Mouse (Mus musculus) neural tube, embryonic 14.5 days (tissue): ENCODE results near the gene Ogfod2. TPM values are rescaled to one million over a fixed set of nuclear protein-coding genes. Genes with fewer than 3 reads are reported as not detected.
A peak's percentile ranks its signal among the peaks of the same experiment; 100 is the strongest.

Experiments
- ATAC-seq: fragments of 200-750 bp; cut with Nextera tagmentation; 2 replicates; pipeline ENCODE4 v1.8.0; 2017; ENCODE audit warnings: low read depth, mild to moderate bottlenecking, moderate TSS enrichment, moderate library complexity
- H3K27ac ChIP-seq: fragments of 300-500 bp; sonication (generic); 2 replicates; pipeline ENCODE4 v1.5.1; 2014; ENCODE audit warnings: low read depth, mild to moderate bottlenecking, control low read depth, low read length, moderate library complexity, mixed read lengths
- H3K27me3 ChIP-seq: fragments of 300-500 bp; sonication (generic); 2 replicates; pipeline ENCODE4 v1.6.1; 2014; ENCODE audit warnings: low read length; ENCODE audit not compliant: control insufficient read depth, insufficient read depth
- H3K36me3 ChIP-seq: fragments of 300-500 bp; sonication (generic); 2 replicates; pipeline ENCODE4 v1.6.1; 2014; ENCODE audit warnings: low read length, mixed read lengths; ENCODE audit not compliant: control insufficient read depth, insufficient read depth
- H3K4me1 ChIP-seq: fragments of 300-500 bp; sonication (generic); 2 replicates; pipeline ENCODE4 v1.6.1; 2014; ENCODE audit warnings: low read length; ENCODE audit not compliant: control insufficient read depth, insufficient read depth
- H3K4me2 ChIP-seq: fragments of 300-500 bp; sonication (generic); 2 replicates; pipeline ENCODE4 v1.6.1; 2014; ENCODE audit warnings: mild to moderate bottlenecking, low read depth, low read length, control low read depth
- H3K4me3 ChIP-seq: fragments of 300-500 bp; sonication (generic); 2 replicates; pipeline ENCODE4 v1.5.1; 2014; ENCODE audit warnings: low read depth, low read length, control low read depth, mixed read lengths
- H3K9ac ChIP-seq: fragments of 300-500 bp; sonication (generic); replicated peaks from 2 replicates; pipeline ENCODE4 v1.6.1; 2014; ENCODE audit warnings: low read depth, mild to moderate bottlenecking, control low read depth, low read length, mixed read lengths
- H3K9me3 ChIP-seq: fragments of 300-500 bp; sonication (generic); 2 replicates; pipeline ENCODE4 v1.6.1; 2016; ENCODE audit warnings: low read length; ENCODE audit not compliant: control insufficient read depth
- WGBS: fragments of 180-500 bp; shearing (Covaris S2); extraction: QIAGEN DNeasy Blood & Tissue Kit; methylation state at CpG from one replicate; pipeline ENCODE4 v1.1.7; 2014; 5-methylcytosine and 5-hydroxymethylcytosine counted together
- polyA plus RNA-seq: library from polyadenylated mRNA; unstranded; fragments of >200 nt; fragmentation: Nextera tagmentation; extraction: Ambion mirVana; gene quantifications from 2 replicates; pipeline ENCODE4 v1.2.1, GENCODE M21; 2014

The Ogfod2 gene
- polyA plus RNA-seq: 25.0 and 29.1 TPM in 2 replicates

DNA sequence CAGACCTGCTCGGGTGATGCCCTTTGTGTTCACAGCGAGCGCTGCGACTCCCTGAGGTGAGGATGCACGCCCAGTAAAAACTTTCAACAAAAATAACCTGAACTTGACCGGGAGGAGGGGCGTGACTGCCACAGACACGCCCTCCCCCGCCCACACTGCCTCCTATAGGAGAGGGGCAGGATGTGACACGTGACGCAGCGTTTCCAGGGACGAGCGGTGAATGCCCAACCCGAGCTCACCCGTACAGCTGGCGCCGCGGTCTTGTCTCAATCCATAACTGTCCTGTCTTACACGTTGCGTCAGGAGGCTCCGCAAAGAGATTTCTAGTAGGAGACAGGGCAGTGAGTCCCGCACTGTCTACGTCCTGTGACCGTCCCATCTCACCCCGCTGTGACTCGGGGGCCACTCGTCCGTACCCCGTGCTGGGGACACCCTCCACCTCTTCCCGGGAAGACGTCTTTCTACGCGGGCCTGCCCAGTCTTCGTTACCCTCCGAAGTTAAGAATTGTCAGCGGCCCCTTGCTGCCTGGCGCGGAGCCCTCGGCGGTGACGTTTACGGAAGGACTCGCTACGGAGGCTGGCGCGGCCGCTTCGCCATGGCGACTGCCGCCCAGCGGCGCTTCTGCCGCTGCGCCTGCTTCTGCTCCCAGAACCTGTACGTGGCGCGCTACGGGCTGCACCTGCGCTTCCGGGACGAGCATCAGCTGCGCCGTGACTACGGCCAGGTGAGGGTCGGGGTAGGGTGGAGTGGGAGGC, at the start of gene Ogfod2:
Gene Ogfod2 (plus strand): TSS at position 556 of the 756 bp plus-strand sequence.
- H3K4me3 ChIP-seq: peak within 1 kb of the TSS; percentile 86
- H3K36me3 ChIP-seq: no peaks in the 10 kb centered on the region
- H3K9me3 ChIP-seq: no peaks in the 10 kb centered on the region
- no peaks in the 10 kb centered on the region for H3K27me3 ChIP-seq
- ATAC-seq: peak; percentile 96
- peak within 1 kb of the TSS; percentile 94 for H3K27ac ChIP-seq
- WGBS: under 1% methylated on average over 66 of the region's 66 CpGs
- peak within 1 kb of the TSS; percentile 74 for H3K9ac ChIP-seq
- H3K4me2 ChIP-seq: peak within 1 kb of the TSS; percentile 92
- H3K4me1 ChIP-seq: peaks cover 23% of the 10 kb centered on the region

DNA sequence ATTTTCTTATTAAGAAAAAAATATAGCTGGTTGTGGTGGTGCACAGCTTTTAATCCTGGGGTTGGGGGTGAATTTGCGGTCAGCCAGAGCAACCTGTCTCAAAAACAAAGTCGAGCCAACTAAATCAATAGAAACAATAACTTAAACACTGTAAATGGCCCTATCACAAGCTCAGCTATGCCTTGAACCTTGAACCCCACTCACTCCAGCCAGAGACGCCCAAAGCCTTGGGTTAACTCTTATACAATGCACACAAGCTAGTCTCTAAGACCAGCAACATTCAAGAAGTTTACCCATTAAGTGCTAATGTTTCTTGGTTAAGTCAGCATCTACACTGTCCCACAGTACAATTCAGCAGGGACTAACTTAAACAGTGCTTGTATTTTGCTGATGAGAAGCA, 42.4 kb upstream of the Ogfod2 start:
- H3K4me2 ChIP-seq: no peak overlapping the region
- H3K36me3 ChIP-seq: no peaks in the 10 kb centered on the region
- H3K9me3 ChIP-seq: no peaks in the 10 kb centered on the region
- no peak overlapping the region for H3K9ac ChIP-seq
- no peak overlapping the region for H3K4me3 ChIP-seq
- H3K27ac ChIP-seq: no peak overlapping the region
- WGBS: 86% methylated on average over 3 of the region's 3 CpGs
- no peaks in the 10 kb centered on the region for H3K4me1 ChIP-seq
- H3K27me3 ChIP-seq: no peaks in the 10 kb centered on the region
- no peak for ATAC-seq

DNA sequence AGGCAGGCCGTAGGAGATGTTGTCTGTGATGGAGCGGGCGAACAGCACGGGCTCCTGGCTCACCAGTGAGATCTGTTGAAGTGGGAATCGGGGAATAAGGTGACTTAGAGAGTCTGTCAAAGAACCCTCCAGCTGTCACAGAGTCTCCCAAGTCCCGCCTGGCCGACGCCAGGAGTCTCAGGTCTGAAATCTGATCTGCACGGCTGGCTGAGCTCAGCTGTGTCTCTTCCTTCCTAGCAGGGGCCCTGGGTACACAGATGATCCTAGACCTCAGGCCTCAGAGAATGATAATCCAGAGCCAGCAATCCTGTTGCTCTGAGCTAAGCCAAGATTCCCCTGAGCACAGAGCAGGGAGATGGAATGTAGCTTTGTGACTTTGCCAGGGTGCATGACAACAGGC, 38.4 kb upstream of the Ogfod2 start:
- ATAC-seq: no peak
- Histone ChIP-seq H3K27ac (no peak overlapping the region), H3K4me2 (no peak overlapping the region), H3K36me3 (no peaks in the 10 kb centered on the region), H3K4me3 (no peak overlapping the region), H3K9me3 (no peaks in the 10 kb centered on the region), H3K4me1 (0 out of 2 replicates have a peak, but pooled peaks cover 5% of the 10 kb centered on the region), H3K9ac (no peak overlapping the region), H3K27me3 (no peaks in the 10 kb centered on the region)
- 54% methylated on average over 9 of the region's 9 CpGs for WGBS

DNA sequence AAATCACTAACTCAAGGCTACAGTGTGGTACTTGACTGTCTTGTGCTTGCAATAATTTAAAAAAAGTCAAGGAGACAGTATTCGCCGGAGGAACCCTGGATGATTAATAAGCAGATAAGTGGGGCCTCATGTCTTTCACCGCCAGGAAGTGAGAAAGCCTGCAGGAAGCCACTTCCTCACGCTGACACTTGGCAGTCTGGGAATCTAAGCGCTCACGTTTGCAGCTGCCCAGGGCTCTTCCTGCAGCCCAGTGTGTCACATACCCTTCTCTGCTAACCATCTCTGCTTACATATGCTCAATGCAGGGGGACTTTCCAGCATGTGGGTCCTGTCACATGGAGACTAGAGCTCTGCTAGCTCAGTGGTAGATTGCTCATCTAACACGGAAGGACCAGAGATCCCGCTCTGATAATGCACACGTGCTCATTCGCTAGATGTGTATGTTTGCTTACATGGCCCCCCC, 37.2 kb upstream of the Ogfod2 start:
- H3K27me3 ChIP-seq: no peaks in the 10 kb centered on the region
- no peak overlapping the region for H3K4me2 ChIP-seq
- 0 out of 2 replicates have a peak, but pooled peaks cover 7% of the 10 kb centered on the region for H3K4me1 ChIP-seq
- no peak for ATAC-seq
- no peak overlapping the region for H3K9ac ChIP-seq
- H3K4me3 ChIP-seq: no peak overlapping the region
- no peaks in the 10 kb centered on the region for H3K36me3 ChIP-seq
- no peaks in the 10 kb centered on the region for H3K9me3 ChIP-seq
- H3K27ac ChIP-seq: no peak overlapping the region
- WGBS: 68% methylated on average over 10 of the region's 10 CpGs

DNA sequence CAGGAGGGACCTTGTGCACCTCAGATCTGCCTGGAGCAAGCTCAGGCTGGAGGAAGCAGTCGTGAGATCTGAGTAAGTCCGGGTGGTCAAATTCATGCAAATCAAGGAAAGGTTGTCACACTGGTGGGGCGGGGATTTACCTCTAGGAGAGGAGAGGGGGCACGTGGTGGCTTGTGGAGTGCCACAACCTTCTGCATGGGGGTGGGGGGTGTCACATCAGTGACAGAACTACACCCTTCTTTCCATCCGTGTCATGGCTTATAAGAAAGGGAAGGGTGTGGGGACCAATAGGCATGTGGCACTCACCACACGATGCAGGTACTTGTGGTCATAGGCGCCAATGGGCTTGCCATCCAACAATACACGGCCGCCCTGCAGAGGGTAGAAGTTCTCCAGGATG, 36.4 kb upstream of the Ogfod2 start:
- no peak overlapping the region for H3K4me3 ChIP-seq
- no peak for ATAC-seq
- WGBS: 76% methylated on average over 9 of the region's 9 CpGs
- no peak overlapping the region for H3K4me2 ChIP-seq
- H3K27ac ChIP-seq: no peak overlapping the region
- no peaks in the 10 kb centered on the region for H3K36me3 ChIP-seq
- H3K9me3 ChIP-seq: no peaks in the 10 kb centered on the region
- H3K27me3 ChIP-seq: no peaks in the 10 kb centered on the region
- no peak overlapping the region for H3K9ac ChIP-seq
- H3K4me1 ChIP-seq: 0 out of 2 replicates have a peak, but pooled peaks cover 7% of the 10 kb centered on the region

DNA sequence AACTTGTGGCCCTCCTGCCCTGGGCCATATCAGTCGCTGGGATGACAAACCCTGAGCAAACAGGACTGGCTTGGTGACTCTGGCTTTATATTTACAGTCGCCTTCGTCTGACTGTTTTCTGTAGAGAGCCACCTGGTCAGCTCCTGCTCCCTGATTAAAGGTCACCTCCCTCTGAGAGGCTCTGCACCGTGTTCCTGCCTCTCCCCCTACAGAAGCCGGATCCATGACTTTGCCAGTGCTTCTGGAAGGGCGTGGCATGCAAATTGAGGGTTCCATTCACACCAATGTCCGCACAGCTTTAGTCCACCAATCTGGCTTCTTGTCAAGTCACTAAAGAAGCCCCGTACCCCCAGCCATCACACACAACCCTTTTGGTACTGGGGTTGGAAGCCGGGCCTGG, 35.5 kb upstream of the Ogfod2 start:
- H3K4me3 ChIP-seq: no peak overlapping the region
- 0 out of 2 replicates have a peak, but pooled peaks cover 7% of the 10 kb centered on the region for H3K4me1 ChIP-seq
- no peak overlapping the region for H3K27ac ChIP-seq
- ATAC-seq: no peak
- no peak overlapping the region for H3K4me2 ChIP-seq
- WGBS: 57% methylated on average over 9 of the region's 9 CpGs
- H3K36me3 ChIP-seq: no peaks in the 10 kb centered on the region
- H3K9me3 ChIP-seq: no peaks in the 10 kb centered on the region
- H3K27me3 ChIP-seq: no peaks in the 10 kb centered on the region
- H3K9ac ChIP-seq: no peak overlapping the region

DNA sequence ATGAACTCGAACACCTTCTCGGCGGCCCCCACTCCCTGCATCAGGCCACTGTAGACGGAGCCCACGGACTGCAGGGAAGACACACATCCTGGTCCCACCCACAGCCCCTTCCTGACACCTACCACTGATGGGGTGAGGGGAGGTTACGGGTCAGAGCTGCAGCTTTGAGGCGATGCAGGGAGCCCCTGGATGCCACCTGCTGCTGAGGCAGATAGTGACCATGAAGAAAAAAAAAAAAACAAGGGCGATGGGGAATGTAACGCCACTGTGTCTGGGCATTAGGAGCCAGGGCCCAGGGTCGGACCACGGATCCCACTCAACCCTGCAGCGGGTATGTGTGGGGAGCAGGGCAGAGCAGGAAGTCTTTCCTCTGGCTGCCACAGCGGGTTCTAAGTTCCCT, 34.9 kb upstream of the Ogfod2 start:
- ATAC-seq: no peak
- Histone ChIP-seq H3K4me2 (no peak overlapping the region), H3K9me3 (no peaks in the 10 kb centered on the region), H3K27ac (no peak overlapping the region), H3K36me3 (no peaks in the 10 kb centered on the region), H3K9ac (no peak overlapping the region), H3K4me1 (0 out of 2 replicates have a peak, but pooled peaks cover 7% of the 10 kb centered on the region), H3K27me3 (no peaks in the 10 kb centered on the region), H3K4me3 (no peak overlapping the region)
- WGBS: 84% methylated on average over 13 of the region's 13 CpGs

DNA sequence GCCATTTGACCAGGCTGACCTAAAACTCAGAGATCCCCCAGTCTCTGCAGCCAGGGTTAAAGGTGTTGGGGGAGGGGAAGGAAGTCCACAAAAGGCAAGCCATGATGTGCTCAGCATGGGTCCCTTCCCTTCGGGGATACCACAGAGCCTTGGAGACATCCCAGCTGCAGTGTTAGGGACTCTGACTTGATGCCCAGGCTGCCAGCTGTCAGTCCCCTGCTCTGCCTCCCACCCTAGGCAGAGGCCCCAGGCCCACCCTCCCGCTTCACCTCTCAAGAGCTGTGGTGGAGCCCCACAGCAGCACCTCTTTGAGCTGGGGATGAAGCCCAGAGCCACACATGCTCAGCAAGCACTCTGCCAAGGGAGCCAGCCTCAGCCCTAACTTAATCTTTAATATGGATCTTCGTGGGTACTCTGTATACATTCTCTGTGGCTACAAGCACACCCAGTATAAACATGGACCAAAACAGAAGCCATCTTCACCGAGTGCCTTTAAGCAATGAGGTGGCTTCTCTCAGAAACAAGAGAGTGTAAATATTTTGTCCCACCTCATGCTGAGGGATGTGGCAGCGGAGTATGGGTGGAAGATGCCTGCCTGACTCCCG, 34.1 kb upstream of the Ogfod2 start:
- no peak overlapping the region for H3K4me2 ChIP-seq
- H3K27ac ChIP-seq: no peak overlapping the region
- H3K27me3 ChIP-seq: no peaks in the 10 kb centered on the region
- no peak overlapping the region for H3K9ac ChIP-seq
- ATAC-seq: no peak
- H3K4me1 ChIP-seq: 0 out of 2 replicates have a peak, but pooled peaks cover 7% of the 10 kb centered on the region
- H3K36me3 ChIP-seq: no peaks in the 10 kb centered on the region
- WGBS: 57% methylated on average over 6 of the region's 6 CpGs
- H3K9me3 ChIP-seq: no peaks in the 10 kb centered on the region
- H3K4me3 ChIP-seq: no peak overlapping the region

DNA sequence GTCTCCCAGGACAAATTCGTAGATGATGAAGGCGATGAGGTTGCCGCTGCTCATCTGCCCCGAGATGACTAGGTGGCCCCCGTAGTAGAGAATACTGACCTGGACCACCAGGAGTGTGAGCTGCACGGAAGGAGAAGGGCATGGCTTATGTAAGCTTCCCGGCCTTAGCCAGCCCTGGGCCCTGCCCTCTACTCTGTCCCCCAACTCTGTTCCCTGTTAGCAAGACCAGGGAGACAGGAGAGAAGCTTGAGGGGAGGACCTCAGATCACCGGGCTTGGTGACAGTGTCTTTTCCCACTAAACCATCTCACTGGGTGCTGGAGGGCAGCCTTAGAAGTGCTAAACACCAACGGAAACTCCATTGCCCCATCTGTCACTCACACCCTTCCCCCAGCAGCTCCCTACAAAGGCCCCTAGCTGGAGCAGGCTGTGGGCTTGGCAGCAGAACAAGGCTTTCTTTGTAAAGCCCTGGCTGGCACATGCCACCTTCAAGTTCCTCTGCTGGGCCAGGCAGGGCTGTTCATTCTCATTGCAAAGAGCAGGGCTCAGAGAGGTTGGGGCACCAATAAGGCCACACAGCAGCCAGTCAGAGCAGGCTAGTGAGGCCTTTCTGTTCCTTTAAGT, 33.2 kb upstream of the Ogfod2 start:
- no peak overlapping the region for H3K9ac ChIP-seq
- H3K4me2 ChIP-seq: no peak overlapping the region
- 60% methylated on average over 9 of the region's 9 CpGs for WGBS
- H3K9me3 ChIP-seq: no peaks in the 10 kb centered on the region
- 0 out of 2 replicates have a peak overlapping the region, but pooled peaks have one; percentile 58 for H3K27ac ChIP-seq
- no peaks in the 10 kb centered on the region for H3K36me3 ChIP-seq
- H3K4me3 ChIP-seq: no peak overlapping the region
- H3K27me3 ChIP-seq: no peaks in the 10 kb centered on the region
- peak; percentile 86; the same call in 1 of the 2 replicates for ATAC-seq
- H3K4me1 ChIP-seq: 0 out of 2 replicates have a peak, but pooled peaks cover 7% of the 10 kb centered on the region
